In genomic region chr5:3801672-3802432, GRCm38 (mm10) we compare ENCODE assay signal across 8 mouse cellular contexts. TPM values are rescaled to one million over a fixed set of nuclear protein-coding genes. Genes with fewer than 3 reads are reported as not detected.
A peak's percentile ranks its signal among the peaks of the same experiment; 100 is the strongest.
DNase-seq lines count a peak whose midpoint lies in the region; ATAC-seq and TF ChIP-seq lines count a peak whose summit lies in the region.

No protein-coding gene starts in this region.

- peak overlapping the region; percentile 88 for H3K9ac ChIP-seq in forebrain, embryonic 15.5 days (replicated peaks)
- peak overlapping the region; percentile 82 for H3K9ac ChIP-seq in liver, embryonic 14.5 days (replicated peaks)
- peak overlapping the region; percentile 83 for H3K9ac ChIP-seq in stomach, postnatal 0 days (ENCODE audit: low read length)

- 4% methylated on average over 18 of the region's 18 CpGs for WGBS in forebrain, embryonic 15.5 days
- WGBS in liver, embryonic 14.5 days (ENCODE audit: insufficient replicate concordance), result 4% methylated on average over 18 of the region's 18 CpGs
- 6% methylated on average over 18 of the region's 18 CpGs for WGBS in stomach, postnatal 0 days

- H3K4me3 ChIP-seq in forebrain, embryonic 15.5 days, result peak overlapping the region; percentile 93
- peak overlapping the region; percentile 87 to 97 for H3K4me3 ChIP-seq in liver, embryonic 14.5 days (ENCODE audit: insufficient read depth in 1 of 2, low read depth in 2 of 2, low read length in 2 of 2)
- H3K4me3 ChIP-seq in stomach, postnatal 0 days (ENCODE audit: low read depth, low read length), result peak overlapping the region; percentile 87

- DNase-seq in layer of hippocampus, adult 9-10 months (ENCODE audit: low spot score), result peak; percentile 3
- DNase-seq in layer of hippocampus, postnatal 36 days, result no peak
- peak; percentile 8 for DNase-seq in NIH3T3 (ENCODE audit: low read depth)
- DNase-seq in liver, embryonic 14.5 days (ENCODE audit: low read depth in 3 of 3, low spot score in 3 of 3), result peak in 2 of 3 experiments; percentile 2 to 10
- no peak for DNase-seq in stomach, postnatal 0 days (ENCODE audit: low spot score)
- no peak for DNase-seq in right cerebral cortex, postnatal 14 days

- H3K4me2 ChIP-seq in forebrain, embryonic 15.5 days (replicated peaks), result peak overlapping the region; percentile 89
- H3K4me2 ChIP-seq in liver, embryonic 14.5 days (ENCODE audit: low read depth), result peak overlapping the region; percentile 96
- peak overlapping the region; percentile 77 for H3K4me2 ChIP-seq in stomach, postnatal 0 days (replicated peaks; ENCODE audit: low read depth)

- ATAC-seq in forebrain, embryonic 15.5 days (replicated peaks), result peak; percentile 2; the same call in 1 of the 2 replicates
- ATAC-seq in liver, embryonic 14.5 days (ENCODE audit: insufficient read depth), result peak; percentile 0; the same call in 1 of the 2 replicates
- peak; percentile 8; the same call in 1 of the 2 replicates for ATAC-seq in stomach, postnatal 0 days (ENCODE audit: low FRiP score, low TSS enrichment)
- no peak; the same call in 1 of the 2 replicates for ATAC-seq in frontal cortex, adult (ENCODE audit: low TSS enrichment)

- peaks cover 37% of the 10 kb centered on the region for H3K4me1 ChIP-seq in forebrain, embryonic 15.5 days
- H3K4me1 ChIP-seq in liver, embryonic 14.5 days (replicated peaks; ENCODE audit: control insufficient read depth in 2 of 2, insufficient read depth in 2 of 2, low read length in 1 of 2), result peaks cover 14 to 15% of the 10 kb centered on the region in 2 experiments
- no peaks in the 10 kb centered on the region for H3K4me1 ChIP-seq in stomach, postnatal 0 days (replicated peaks; ENCODE audit: control insufficient read depth, insufficient read depth)

- H3K27me3 ChIP-seq in forebrain, embryonic 15.5 days, result no peaks in the 10 kb centered on the region
- H3K27me3 ChIP-seq in liver, embryonic 14.5 days (ENCODE audit: control insufficient read depth, insufficient read depth, low read length), result no peaks in the 10 kb centered on the region
- no peaks in the 10 kb centered on the region for H3K27me3 ChIP-seq in stomach, postnatal 0 days (ENCODE audit: control insufficient read depth, insufficient read depth, low read length)

- TF ChIP-seq CTCF in liver, embryonic 14.5 days (IDR thresholded peaks at IDR 0.05; ENCODE audit: low read depth), result no peak
- TF ChIP-seq CTCF in stomach, postnatal 0 days (IDR thresholded peaks at IDR 0.05; ENCODE audit: low read depth), result no peak

- no peaks in the 10 kb centered on the region for H3K36me3 ChIP-seq in forebrain, embryonic 15.5 days
- no peaks in the 10 kb centered on the region for H3K36me3 ChIP-seq in liver, embryonic 14.5 days (replicated peaks; ENCODE audit: control insufficient read depth, insufficient read depth, low read depth)
- no peaks in the 10 kb centered on the region for H3K36me3 ChIP-seq in stomach, postnatal 0 days (ENCODE audit: control insufficient read depth, insufficient read depth, low read length)

- TF ChIP-seq EP300 in liver, embryonic 14.5 days (IDR thresholded peaks at IDR 0.05; ENCODE audit: low read depth), result no peak
- TF ChIP-seq EP300 in stomach, postnatal 0 days (optimal IDR thresholded peaks at IDR 0.05), result no peak

- peak overlapping the region; percentile 93 for H3K27ac ChIP-seq in forebrain, embryonic 15.5 days (replicated peaks)
- peak overlapping the region; percentile 93 for H3K27ac ChIP-seq in liver, embryonic 14.5 days
- peak overlapping the region; percentile 93 for H3K27ac ChIP-seq in stomach, postnatal 0 days (replicated peaks)

- H3K9me3 ChIP-seq in forebrain, embryonic 15.5 days, result no peaks in the 10 kb centered on the region
- H3K9me3 ChIP-seq in liver, embryonic 14.5 days (ENCODE audit: control insufficient read depth, low read length), result no peaks in the 10 kb centered on the region
- H3K9me3 ChIP-seq in stomach, postnatal 0 days (ENCODE audit: control insufficient read depth, low read length), result no peaks in the 10 kb centered on the region

RNA-seq across cellular contexts. Expression of gene Ankib1, which starts 0.9 kb away (rescaled TPM):
- total RNA-seq in layer of hippocampus, postnatal 36 days (2021), result 100 to 1,000 TPM; 103 to 105 TPM
- polyA plus RNA-seq in forebrain, embryonic 15.5 days (2015; fragmentation: Nextera tagmentation; extraction: Ambion mirVana), result 20.1 and 20.9 TPM in 2 replicates
- polyA plus RNA-seq in liver, embryonic 14.5 days (2012; rRNA removed), result 2.3 and 3.1 TPM in 2 replicates
- 3.8 and 4.3 TPM in 2 replicates for polyA plus RNA-seq in liver, embryonic 14.5 days (2014; fragmentation: Nextera tagmentation; extraction: Ambion mirVana)
- polyA plus RNA-seq in stomach, postnatal 0 days (2015; fragmentation: Nextera tagmentation; extraction: Ambion mirVana), result 5.9 and 6.2 TPM in 2 replicates

RNA-seq across cellular contexts. Expression of gene Krit1, which starts 1.1 kb away (rescaled TPM):
- 10 to 100 TPM; 59.7 to 66.2 TPM for total RNA-seq in layer of hippocampus, postnatal 36 days (2021)
- 68.9 and 70.3 TPM in 2 replicates for polyA plus RNA-seq in forebrain, embryonic 15.5 days (2015; fragmentation: Nextera tagmentation; extraction: Ambion mirVana)
- polyA plus RNA-seq in liver, embryonic 14.5 days (2012; rRNA removed), result 8.2 and 13.0 TPM in 2 replicates
- 15.6 and 15.7 TPM in 2 replicates for polyA plus RNA-seq in liver, embryonic 14.5 days (2014; fragmentation: Nextera tagmentation; extraction: Ambion mirVana)
- 18.2 and 19.8 TPM in 2 replicates for polyA plus RNA-seq in stomach, postnatal 0 days (2015; fragmentation: Nextera tagmentation; extraction: Ambion mirVana)

RNA-seq across cellular contexts. Expression of gene Lrrd1, which starts 43.1 kb away (rescaled TPM):
- total RNA-seq in layer of hippocampus, postnatal 36 days (2021), result under 1 TPM; 0.20 to 0.22 TPM
- 0.11 and 0.18 TPM in 2 replicates for polyA plus RNA-seq in forebrain, embryonic 15.5 days (2015; fragmentation: Nextera tagmentation; extraction: Ambion mirVana)
- 0.02 TPM in 1 of 2 replicates, not detected in the other for polyA plus RNA-seq in liver, embryonic 14.5 days (2012; rRNA removed)
- polyA plus RNA-seq in liver, embryonic 14.5 days (2014; fragmentation: Nextera tagmentation; extraction: Ambion mirVana), result 0.05 TPM in 1 of 2 replicates, not detected in the other
- not detected in 2 replicates for polyA plus RNA-seq in stomach, postnatal 0 days (2015; fragmentation: Nextera tagmentation; extraction: Ambion mirVana)

Comparison
In these comparisons a context has a peak if more than half of its experiments do, and no peak if none do; other contexts are left out.
1. DNase-seq: peak in layer of hippocampus, adult 9-10 months (single experiment), NIH3T3 (single experiment) and liver, embryonic 14.5 days (2 of 3); none in layer of hippocampus, postnatal 36 days (0 of 2), stomach, postnatal 0 days (single experiment) and right cerebral cortex, postnatal 14 days (single experiment).
2. Peak in every context shown above with its lines, with median percentiles within 50 percentile points of each other: H3K27ac ChIP-seq, H3K4me2 ChIP-seq, H3K4me3 ChIP-seq and H3K9ac ChIP-seq.